Mouse (Mus musculus) neural tube, embryonic 15.5 days (tissue): Measurements from ENCODE around the gene N6amt1. TPM values are rescaled to one million over a fixed set of nuclear protein-coding genes. Genes with fewer than 3 reads are reported as not detected.

Experiments
- ATAC-seq: fragments of 200-750 bp; cut with Nextera tagmentation; 2 replicates; pipeline ENCODE4 v1.8.0; 2017; ENCODE audit warnings: mild to moderate bottlenecking, moderate TSS enrichment, moderate library complexity; ENCODE audit not compliant: low FRiP score
- H3K27ac ChIP-seq: fragments of 300-500 bp; sonication (generic); replicated peaks from 2 replicates; pipeline ENCODE4 v1.5.1; 2015; ENCODE audit warnings: mild to moderate bottlenecking, inconsistent platforms
- H3K27me3 ChIP-seq: fragments of 300-500 bp; sonication (generic); replicated peaks from 2 replicates; pipeline ENCODE4 v1.6.1; 2015; ENCODE audit warnings: inconsistent platforms
- H3K36me3 ChIP-seq: fragments of 300-500 bp; sonication (generic); 2 replicates; pipeline ENCODE4 v1.6.1; 2015; ENCODE audit warnings: inconsistent platforms
- H3K4me1 ChIP-seq: fragments of 300-500 bp; sonication (generic); 2 replicates; pipeline ENCODE4 v1.6.1; 2015; ENCODE audit warnings: inconsistent platforms
- H3K4me2 ChIP-seq: fragments of 300-500 bp; sonication (generic); 2 replicates; pipeline ENCODE4 v1.6.1; 2015; ENCODE audit warnings: inconsistent platforms, mild to moderate bottlenecking, moderate library complexity
- H3K4me3 ChIP-seq: fragments of 300-500 bp; sonication (generic); replicated peaks from 2 replicates; pipeline ENCODE4 v1.5.1; 2015; ENCODE audit warnings: mild to moderate bottlenecking, inconsistent platforms
- H3K9ac ChIP-seq: fragments of 300-500 bp; sonication (generic); replicated peaks from 2 replicates; pipeline ENCODE4 v1.6.1; 2015; ENCODE audit warnings: mild to moderate bottlenecking, inconsistent platforms
- H3K9me3 ChIP-seq: fragments of 300-500 bp; sonication (generic); replicated peaks from 2 replicates; pipeline ENCODE4 v1.6.1; 2016; ENCODE audit warnings: inconsistent platforms
- WGBS: fragments of 180-500 bp; shearing (Covaris S2); methylation state at CpG from one replicate; pipeline ENCODE4 v1.1.7; 2015; ENCODE audit warnings: mixed read lengths; 5-methylcytosine and 5-hydroxymethylcytosine counted together
- polyA plus RNA-seq: library from polyadenylated mRNA; unstranded; fragments of >200 nt; fragmentation: Nextera tagmentation; extraction: Ambion mirVana; gene quantifications from 2 replicates; pipeline ENCODE4 v1.2.1, GENCODE M21; 2015

N6amt1 gene
- polyA plus RNA-seq, 1 experiment from 2014 or later: 22.5 TPM

GRCm38 (mm10) chr16:87393813-87394548 is 40.0 kb downstream of the N6amt1 start:
- peak; percentile 85 for ATAC-seq
- WGBS: 55% methylated on average over 16 of the region's 16 CpGs
- no peak overlapping the region for H3K9ac ChIP-seq

GRCm38 (mm10) chr16:87405001-87405400 is 51.0 kb downstream of the N6amt1 start:
- H3K27me3 ChIP-seq: no peaks in the 10 kb centered on the region
- H3K4me2 ChIP-seq: no peak overlapping the region
- no peak for ATAC-seq
- H3K4me3 ChIP-seq: no peak overlapping the region
- H3K9ac ChIP-seq: no peak overlapping the region
- no peak overlapping the region for H3K27ac ChIP-seq
- no peaks in the 10 kb centered on the region for H3K4me1 ChIP-seq
- peaks cover 84% of the 10 kb centered on the region for H3K36me3 ChIP-seq
- WGBS: 88% methylated on average over 3 of the region's 3 CpGs
- no peaks in the 10 kb centered on the region for H3K9me3 ChIP-seq

More at GRCm38 (mm10) chr16:87393813-87394548, 40.0 kb downstream of the N6amt1 start:
- Histone ChIP-seq H3K4me3 (no peak overlapping the region), H3K27me3 (no peaks in the 10 kb centered on the region), H3K36me3 (peaks cover 68% of the 10 kb centered on the region), H3K9me3 (no peaks in the 10 kb centered on the region), H3K4me1 (no peaks in the 10 kb centered on the region), H3K27ac (no peak overlapping the region), H3K4me2 (no peak overlapping the region)

Other genes with a start within 250 kb of the N6amt1 start
- 21.8 and 23.9 TPM in 2 replicates for gene Ltn1, start 78.4 kb downstream of the N6amt1 start, polyA plus RNA-seq
- gene Rwdd2b, start 86.4 kb downstream of the N6amt1 start, polyA plus RNA-seq: 16.5 and 16.7 TPM in 2 replicates
- 47.8 and 48.8 TPM in 2 replicates for gene Usp16, start 100.5 kb downstream of the N6amt1 start, polyA plus RNA-seq
- gene Cct8, start 141.7 kb downstream of the N6amt1 start, polyA plus RNA-seq: 379 and 417 TPM in 2 replicates
- gene Map3k7cl, start 199.1 kb downstream of the N6amt1 start, polyA plus RNA-seq: 0.12 and 0.50 TPM in 2 replicates